ENCODE assay signal across 17 mouse cellular contexts in genomic region chr1:56261708-56262107, GRCm38 (mm10).
"Had no signal": no experiment of that assay in that cellular context is flagged by ENCODE, and none has a peak within 500 bp of the region (broad histone marks: within the 10 kb centered on the region; RNA-seq: fewer than 3 reads in every experiment).

No protein-coding gene starts in this region.

- H3K27ac ChIP-seq: neural tube, embryonic 12.5 days; neural tube, embryonic 13.5 days; neural tube, embryonic 15.5 days; stomach, embryonic 15.5 days; stomach, postnatal 0 days had no signal

- H3K27me3 ChIP-seq: neural tube, embryonic 12.5 days; neural tube, embryonic 13.5 days; neural tube, embryonic 15.5 days; stomach, embryonic 15.5 days had no signal

- H3K4me2 ChIP-seq: neural tube, embryonic 12.5 days; neural tube, embryonic 13.5 days; neural tube, embryonic 15.5 days; stomach, embryonic 15.5 days had no signal

- H3K9me3 ChIP-seq: neural tube, embryonic 12.5 days; neural tube, embryonic 13.5 days; neural tube, embryonic 15.5 days; stomach, embryonic 15.5 days had no signal

- DNase-seq: retina, postnatal 1 day; right cerebral cortex, adult 18-20 months; right cerebral cortex, postnatal 14 days; right cerebral cortex, postnatal 25 days; right cerebral cortex, postnatal 4 days; spleen, adult 18-20 months; thymus, adult 18-20 months; thymus, adult 2 months; thymus, postnatal 14 days; thymus, postnatal 25 days; thymus, postnatal 36 days; thymus, postnatal 4 days had no signal

- H3K9ac ChIP-seq: neural tube, embryonic 12.5 days; neural tube, embryonic 13.5 days; neural tube, embryonic 15.5 days; stomach, embryonic 15.5 days had no signal

- H3K4me3 ChIP-seq: neural tube, embryonic 12.5 days; neural tube, embryonic 13.5 days; neural tube, embryonic 15.5 days; stomach, embryonic 15.5 days had no signal

- H3K36me3 ChIP-seq: neural tube, embryonic 12.5 days; neural tube, embryonic 13.5 days; neural tube, embryonic 15.5 days; stomach, embryonic 15.5 days had no signal

- H3K4me1 ChIP-seq: neural tube, embryonic 12.5 days; neural tube, embryonic 13.5 days; neural tube, embryonic 15.5 days; stomach, embryonic 15.5 days had no signal
